Mouse (Mus musculus): ENCODE measurements around the gene Usp6nl. TPM values are rescaled to one million over a fixed set of nuclear protein-coding genes. Genes with fewer than 3 reads are reported as not detected.

The Usp6nl gene
- polyA plus RNA-seq, 1 experiment from 2014 or later: 12.2 TPM

DNA sequence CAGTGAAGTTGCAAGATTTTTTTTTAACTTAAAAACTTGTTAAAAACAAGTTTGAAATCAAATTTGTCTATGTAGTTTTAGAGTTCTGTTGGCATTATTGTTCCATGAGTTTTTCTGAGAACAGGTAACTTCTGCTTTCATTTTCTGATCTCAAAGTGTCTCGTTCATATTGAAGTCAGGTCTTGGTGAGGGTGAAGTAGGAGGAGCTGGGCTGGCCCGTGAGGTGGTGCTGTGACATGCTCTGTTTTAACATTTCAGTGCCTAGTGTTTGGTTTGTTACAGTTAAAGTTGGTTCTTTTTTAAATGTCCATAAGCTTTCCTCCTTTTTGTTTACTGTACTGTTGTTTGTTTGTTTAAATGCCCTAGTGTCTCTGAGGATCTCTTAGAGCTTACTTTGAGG is 15.0 kb downstream of the Usp6nl start:
- H3K27ac ChIP-seq (ENCODE audit: low read depth, low read length): no peak overlapping the region
- no peak overlapping the region for H3K4me2 ChIP-seq (ENCODE audit: low read depth)
- DNase-seq (ENCODE audit: low spot score): no peak
- ATAC-seq (ENCODE audit: insufficient read depth, low FRiP score, low TSS enrichment): no peak
- H3K4me3 ChIP-seq (ENCODE audit: low read depth, low read length): no peak overlapping the region
- H3K9me3 ChIP-seq (ENCODE audit: control insufficient read depth, low read length): no peaks in the 10 kb centered on the region
- no peak overlapping the region for H3K9ac ChIP-seq (ENCODE audit: low read length)
- no peaks in the 10 kb centered on the region for H3K27me3 ChIP-seq (ENCODE audit: control insufficient read depth, insufficient read depth, low read length)
- 81% methylated on average over 2 of the region's 2 CpGs for WGBS
- H3K36me3 ChIP-seq (ENCODE audit: control insufficient read depth, insufficient read depth, low read length): no peaks in the 10 kb centered on the region
- no peaks in the 10 kb centered on the region for H3K4me1 ChIP-seq (ENCODE audit: control insufficient read depth, insufficient read depth, low read length)

DNA sequence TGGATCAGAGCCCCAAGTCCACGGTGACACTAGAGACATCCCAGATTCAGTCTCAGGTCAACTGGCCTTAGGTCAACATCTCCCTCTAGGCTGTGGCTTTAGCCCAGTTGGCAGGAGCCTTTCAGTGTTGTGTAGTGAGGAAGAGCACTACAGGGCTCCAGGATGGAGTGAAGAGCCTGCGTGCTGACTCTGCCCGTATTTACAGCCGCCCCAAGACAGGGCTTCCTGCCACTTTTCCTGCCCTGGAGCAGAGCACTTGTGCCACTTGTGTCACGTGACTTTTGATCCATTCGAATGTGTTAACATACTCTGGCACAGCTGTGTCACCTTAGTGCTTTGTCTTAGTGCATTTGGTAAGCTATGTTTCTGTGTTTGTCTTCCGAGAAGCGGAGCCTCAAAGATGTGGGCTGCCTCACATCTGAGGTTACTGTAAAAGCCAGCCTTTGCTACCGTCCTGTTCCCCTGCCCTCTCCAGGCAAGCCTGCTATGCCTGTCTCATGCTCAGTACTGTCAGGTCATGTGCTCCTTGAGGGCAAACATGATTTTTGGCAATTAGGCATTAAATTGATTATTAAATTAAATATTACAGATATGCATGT is 15.7 kb downstream of the Usp6nl start:
- DNase-seq (ENCODE audit: low spot score) (no peak), ATAC-seq (ENCODE audit: insufficient read depth, low FRiP score, low TSS enrichment) (no peak)
- no peak overlapping the region for H3K4me3 ChIP-seq (ENCODE audit: low read depth, low read length)
- no peak overlapping the region for H3K9ac ChIP-seq (ENCODE audit: low read length)
- H3K9me3 ChIP-seq (ENCODE audit: control insufficient read depth, low read length): no peaks in the 10 kb centered on the region
- no peaks in the 10 kb centered on the region for H3K36me3 ChIP-seq (ENCODE audit: control insufficient read depth, insufficient read depth, low read length)
- no peaks in the 10 kb centered on the region for H3K27me3 ChIP-seq (ENCODE audit: control insufficient read depth, insufficient read depth, low read length)
- H3K4me1 ChIP-seq (ENCODE audit: control insufficient read depth, insufficient read depth, low read length): no peaks in the 10 kb centered on the region
- no peak overlapping the region for H3K4me2 ChIP-seq (ENCODE audit: low read depth)
- H3K27ac ChIP-seq (ENCODE audit: low read depth, low read length): no peak overlapping the region
- WGBS: 83% methylated on average over 9 of the region's 9 CpGs

DNA sequence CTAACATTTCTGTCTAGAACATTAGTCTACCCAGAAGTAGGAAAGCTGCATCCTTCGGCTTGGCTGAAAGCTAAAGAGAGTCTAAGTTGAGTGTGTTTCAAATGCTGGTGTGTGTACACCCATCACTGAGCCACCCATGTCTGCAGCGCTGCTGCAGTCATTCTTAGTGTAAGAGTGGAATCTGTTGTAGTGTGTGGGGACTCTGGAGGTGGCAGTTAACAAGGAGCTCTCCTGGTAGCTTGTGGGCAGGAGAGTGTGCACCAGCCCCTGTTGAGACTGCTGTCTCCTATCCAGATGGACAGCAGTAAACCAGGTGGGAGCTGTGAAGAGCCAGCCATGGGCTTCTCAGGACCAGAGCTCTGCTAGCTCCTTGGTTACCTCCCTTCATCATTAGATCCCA is 18.0 kb downstream of the Usp6nl start:
- Histone ChIP-seq H3K27ac (ENCODE audit: low read depth, low read length) (no peak overlapping the region), H3K9ac (ENCODE audit: low read length) (no peak overlapping the region), H3K4me2 (ENCODE audit: low read depth) (no peak overlapping the region), H3K27me3 (ENCODE audit: control insufficient read depth, insufficient read depth, low read length) (no peaks in the 10 kb centered on the region), H3K4me1 (ENCODE audit: control insufficient read depth, insufficient read depth, low read length) (no peaks in the 10 kb centered on the region), H3K9me3 (ENCODE audit: control insufficient read depth, low read length) (no peaks in the 10 kb centered on the region), H3K4me3 (ENCODE audit: low read depth, low read length) (no peak overlapping the region), H3K36me3 (ENCODE audit: control insufficient read depth, insufficient read depth, low read length) (no peaks in the 10 kb centered on the region)
- no peak for DNase-seq (ENCODE audit: low spot score)
- WGBS: 100% methylated on average over 2 of the region's 2 CpGs
- no peak for ATAC-seq (ENCODE audit: insufficient read depth, low FRiP score, low TSS enrichment)

GRCm38 (mm10) chr2:6341496-6341895 is 19.0 kb downstream of the Usp6nl start:
- Histone ChIP-seq H3K4me3 (ENCODE audit: low read depth, low read length) (no peak overlapping the region), H3K4me2 (ENCODE audit: low read depth) (no peak overlapping the region), H3K36me3 (ENCODE audit: control insufficient read depth, insufficient read depth, low read length) (no peaks in the 10 kb centered on the region), H3K4me1 (ENCODE audit: control insufficient read depth, insufficient read depth, low read length) (no peaks in the 10 kb centered on the region), H3K27me3 (ENCODE audit: control insufficient read depth, insufficient read depth, low read length) (no peaks in the 10 kb centered on the region), H3K27ac (ENCODE audit: low read depth, low read length) (no peak overlapping the region), H3K9ac (ENCODE audit: low read length) (no peak overlapping the region), H3K9me3 (ENCODE audit: control insufficient read depth, low read length) (no peaks in the 10 kb centered on the region)
- DNase-seq (ENCODE audit: low spot score) (no peak), ATAC-seq (ENCODE audit: insufficient read depth, low FRiP score, low TSS enrichment) (no peak)
- WGBS: 90% methylated on average over 7 of the region's 7 CpGs

GRCm38 (mm10) chr2:6349256-6350092 is 27.0 kb downstream of the Usp6nl start:
- Histone ChIP-seq H3K4me3 (ENCODE audit: low read depth, low read length) (no peak overlapping the region), H3K4me2 (ENCODE audit: low read depth) (no peak overlapping the region), H3K9ac (ENCODE audit: low read length) (no peak overlapping the region), H3K9me3 (ENCODE audit: control insufficient read depth, low read length) (no peaks in the 10 kb centered on the region), H3K27ac (ENCODE audit: low read depth, low read length) (no peak overlapping the region), H3K4me1 (ENCODE audit: control insufficient read depth, insufficient read depth, low read length) (no peaks in the 10 kb centered on the region), H3K27me3 (ENCODE audit: control insufficient read depth, insufficient read depth, low read length) (no peaks in the 10 kb centered on the region), H3K36me3 (ENCODE audit: control insufficient read depth, insufficient read depth, low read length) (no peaks in the 10 kb centered on the region)
- ATAC-seq (ENCODE audit: insufficient read depth, low FRiP score, low TSS enrichment): no peak
- DNase-seq (ENCODE audit: low spot score): no peak
- 82% methylated on average over 11 of the region's 11 CpGs for WGBS

DNA sequence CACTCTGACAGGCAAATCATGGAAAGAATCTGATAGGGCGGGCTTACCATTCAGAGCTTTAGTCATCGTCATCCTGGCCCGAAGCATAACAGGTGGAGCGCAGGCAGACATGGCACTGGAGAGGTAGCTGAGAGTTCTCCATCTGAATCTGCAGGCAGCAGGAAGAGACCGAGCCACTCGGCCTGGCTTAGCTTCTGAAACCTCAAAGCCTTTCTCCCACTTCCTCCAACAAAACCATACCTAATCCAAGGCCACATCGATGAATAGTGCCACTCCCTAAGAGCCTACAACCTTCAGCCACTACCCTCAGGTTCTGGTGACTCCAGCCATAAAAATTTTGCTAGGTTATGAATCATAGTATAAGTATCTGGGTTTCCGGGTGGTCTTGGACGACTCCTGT is 27.7 kb downstream of the Usp6nl start:
- H3K27me3 ChIP-seq (ENCODE audit: control insufficient read depth, insufficient read depth, low read length): no peaks in the 10 kb centered on the region
- WGBS: 93% methylated on average over 9 of the region's 9 CpGs
- H3K27ac ChIP-seq (ENCODE audit: low read depth, low read length): no peak overlapping the region
- ATAC-seq (ENCODE audit: insufficient read depth, low FRiP score, low TSS enrichment): no peak
- no peaks in the 10 kb centered on the region for H3K36me3 ChIP-seq (ENCODE audit: control insufficient read depth, insufficient read depth, low read length)
- no peaks in the 10 kb centered on the region for H3K4me1 ChIP-seq (ENCODE audit: control insufficient read depth, insufficient read depth, low read length)
- H3K4me2 ChIP-seq (ENCODE audit: low read depth): no peak overlapping the region
- H3K4me3 ChIP-seq (ENCODE audit: low read depth, low read length): no peak overlapping the region
- no peak overlapping the region for H3K9ac ChIP-seq (ENCODE audit: low read length)
- no peak for DNase-seq (ENCODE audit: low spot score)
- no peaks in the 10 kb centered on the region for H3K9me3 ChIP-seq (ENCODE audit: control insufficient read depth, low read length)

DNA sequence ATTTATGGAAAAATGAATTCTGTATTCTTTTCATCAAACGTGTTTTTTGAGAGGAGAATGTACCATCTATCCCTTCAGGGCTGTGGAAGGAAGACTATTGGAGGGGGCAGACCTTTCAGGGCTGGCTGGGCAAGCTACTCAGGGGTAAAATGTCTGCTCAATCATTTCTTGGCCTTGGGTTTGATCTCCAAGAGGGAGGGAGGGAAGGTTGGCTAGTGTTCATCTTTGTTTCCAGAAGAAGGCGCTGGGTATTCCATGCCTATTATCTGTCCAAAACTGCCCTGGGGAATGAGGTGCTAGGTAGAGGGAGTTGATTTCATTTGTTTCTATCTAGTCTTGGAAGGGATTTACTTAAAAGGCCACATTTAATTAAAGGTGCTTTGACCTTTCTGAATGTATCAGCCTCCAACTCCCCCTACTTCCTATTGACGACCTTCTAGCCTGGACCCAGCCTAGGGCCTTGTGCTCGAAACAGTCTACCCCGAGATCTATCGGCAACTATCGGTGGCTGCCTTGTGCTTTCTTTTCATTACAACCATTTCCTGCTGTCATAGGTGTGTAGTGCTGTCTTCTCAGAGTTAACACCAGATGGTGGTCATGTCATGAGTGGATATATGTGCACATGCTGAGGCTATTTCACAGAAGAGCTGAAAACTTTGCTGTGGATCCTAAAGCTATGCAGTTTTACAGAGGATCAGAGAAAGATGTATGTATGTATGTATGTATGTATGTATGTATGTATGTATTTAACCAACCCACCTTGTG is 28.6 kb downstream of the Usp6nl start:
- no peak for ATAC-seq (ENCODE audit: insufficient read depth, low FRiP score, low TSS enrichment)
- H3K4me2 ChIP-seq (ENCODE audit: low read depth): no peak overlapping the region
- 86% methylated on average over 7 of the region's 7 CpGs for WGBS

GRCm38 (mm10) chr2:6352541-6352971 is 30.1 kb downstream of the Usp6nl start:
- WGBS: 58% methylated on average over 14 of the region's 14 CpGs
- Histone ChIP-seq H3K4me1 (ENCODE audit: control insufficient read depth, insufficient read depth, low read length) (no peaks in the 10 kb centered on the region), H3K9ac (ENCODE audit: low read length) (no peak overlapping the region), H3K4me2 (ENCODE audit: low read depth) (no peak overlapping the region), H3K27me3 (ENCODE audit: control insufficient read depth, insufficient read depth, low read length) (no peaks in the 10 kb centered on the region), H3K9me3 (ENCODE audit: control insufficient read depth, low read length) (no peaks in the 10 kb centered on the region), H3K4me3 (ENCODE audit: low read depth, low read length) (no peak overlapping the region), H3K36me3 (ENCODE audit: control insufficient read depth, insufficient read depth, low read length) (peaks cover 2% of the 10 kb centered on the region; the same call in 1 of the 2 replicates), H3K27ac (ENCODE audit: low read depth, low read length) (no peak overlapping the region)
- DNase-seq (ENCODE audit: low spot score) (peak; percentile 48), ATAC-seq (ENCODE audit: insufficient read depth, low FRiP score, low TSS enrichment) (no peak)

More for the DNA sequence above, 28.6 kb downstream of the Usp6nl start:
- no peak overlapping the region for H3K27ac ChIP-seq (ENCODE audit: low read depth, low read length)
- H3K9ac ChIP-seq (ENCODE audit: low read length): no peak overlapping the region
- no peaks in the 10 kb centered on the region for H3K9me3 ChIP-seq (ENCODE audit: control insufficient read depth, low read length)
- DNase-seq (ENCODE audit: low spot score): no peak
- H3K27me3 ChIP-seq (ENCODE audit: control insufficient read depth, insufficient read depth, low read length): no peaks in the 10 kb centered on the region
- no peaks in the 10 kb centered on the region for H3K4me1 ChIP-seq (ENCODE audit: control insufficient read depth, insufficient read depth, low read length)
- H3K36me3 ChIP-seq (ENCODE audit: control insufficient read depth, insufficient read depth, low read length): no peaks in the 10 kb centered on the region
- no peak overlapping the region for H3K4me3 ChIP-seq (ENCODE audit: low read depth, low read length)

Measured in neural tube, embryonic 11.5 days (tissue).